Mouse (Mus musculus): ENCODE data around the gene Gata5.

The Gata5 gene

GRCm38 (mm10) chr2:180300252-180300651, 34.2 kb downstream of the Gata5 start:
- Histone ChIP-seq H3K36me3 (ENCODE audit: control insufficient read depth, insufficient read depth, low read length, poor library complexity, severe bottlenecking) (no peaks in the 10 kb centered on the region), H3K27me3 (ENCODE audit: control insufficient read depth, insufficient read depth, low read length, poor library complexity, severe bottlenecking) (no peaks in the 10 kb centered on the region)
- DNase-seq (ENCODE audit: low read depth, low spot score), result no peak

- no peak for DNase-seq (ENCODE audit: low read depth, low spot score)
- Histone ChIP-seq H3K27me3 (ENCODE audit: control insufficient read depth, insufficient read depth, low read length, poor library complexity, severe bottlenecking) (no peaks in the 10 kb centered on the region), H3K36me3 (ENCODE audit: control insufficient read depth, insufficient read depth, low read length, poor library complexity, severe bottlenecking) (no peaks in the 10 kb centered on the region)
Observed at GRCm38 (mm10) chr2:180292906-180293305, 41.6 kb downstream of the Gata5 start.

- no peaks in the 10 kb centered on the region for H3K36me3 ChIP-seq (ENCODE audit: control insufficient read depth, insufficient read depth, low read length, poor library complexity, severe bottlenecking)
- DNase-seq (ENCODE audit: low read depth, low spot score), result no peak
- no peaks in the 10 kb centered on the region for H3K27me3 ChIP-seq (ENCODE audit: control insufficient read depth, insufficient read depth, low read length, poor library complexity, severe bottlenecking)
Observed at GRCm38 (mm10) chr2:180292026-180292425, 42.5 kb downstream of the Gata5 start.

- DNase-seq (ENCODE audit: low read depth, low spot score), result no peak
- no peaks in the 10 kb centered on the region for H3K36me3 ChIP-seq (ENCODE audit: control insufficient read depth, insufficient read depth, low read length, poor library complexity, severe bottlenecking)
- H3K27me3 ChIP-seq (ENCODE audit: control insufficient read depth, insufficient read depth, low read length, poor library complexity, severe bottlenecking), result no peaks in the 10 kb centered on the region
Observed at GRCm38 (mm10) chr2:180291566-180291965, 42.9 kb downstream of the Gata5 start.

- H3K27me3 ChIP-seq (ENCODE audit: control insufficient read depth, insufficient read depth, low read length, poor library complexity, severe bottlenecking), result no peaks in the 10 kb centered on the region
- DNase-seq (ENCODE audit: low read depth, low spot score), result no peak
- no peaks in the 10 kb centered on the region for H3K36me3 ChIP-seq (ENCODE audit: control insufficient read depth, insufficient read depth, low read length, poor library complexity, severe bottlenecking)
Observed at GRCm38 (mm10) chr2:180290503-180290902, 44.0 kb downstream of the Gata5 start.

- DNase-seq (ENCODE audit: low read depth, low spot score), result no peak
- H3K27me3 ChIP-seq (ENCODE audit: control insufficient read depth, insufficient read depth, low read length, poor library complexity, severe bottlenecking), result no peaks in the 10 kb centered on the region
- H3K36me3 ChIP-seq (ENCODE audit: control insufficient read depth, insufficient read depth, low read length, poor library complexity, severe bottlenecking), result no peaks in the 10 kb centered on the region
Observed at GRCm38 (mm10) chr2:180289440-180290108, 44.9 kb downstream of the Gata5 start, which contains the start of gene Rbbp8nl. Rbbp8nl (minus strand) TSS chr2:180289879.

- no peaks in the 10 kb centered on the region for H3K36me3 ChIP-seq (ENCODE audit: control insufficient read depth, insufficient read depth, low read length, poor library complexity, severe bottlenecking)
- DNase-seq (ENCODE audit: low read depth, low spot score), result no peak
- H3K27me3 ChIP-seq (ENCODE audit: control insufficient read depth, insufficient read depth, low read length, poor library complexity, severe bottlenecking), result no peaks in the 10 kb centered on the region
Observed at GRCm38 (mm10) chr2:180288966-180289365, 45.5 kb downstream of the Gata5 start.

GRCm38 (mm10) chr2:180279321-180279720, 55.2 kb downstream of the Gata5 start:
- Histone ChIP-seq H3K36me3 (ENCODE audit: control insufficient read depth, insufficient read depth, low read length, poor library complexity, severe bottlenecking) (no peaks in the 10 kb centered on the region), H3K27me3 (ENCODE audit: control insufficient read depth, insufficient read depth, low read length, poor library complexity, severe bottlenecking) (no peaks in the 10 kb centered on the region)
- DNase-seq (ENCODE audit: low read depth, low spot score), result no peak

GRCm38 (mm10) chr2:180277773-180278320, 56.7 kb downstream of the Gata5 start:
- Histone ChIP-seq H3K36me3 (ENCODE audit: control insufficient read depth, insufficient read depth, low read length, poor library complexity, severe bottlenecking) (no peaks in the 10 kb centered on the region), H3K27me3 (ENCODE audit: control insufficient read depth, insufficient read depth, low read length, poor library complexity, severe bottlenecking) (no peaks in the 10 kb centered on the region)
- DNase-seq (ENCODE audit: low read depth, low spot score), result no peak

GRCm38 (mm10) chr2:180276851-180277259, 57.6 kb downstream of the Gata5 start:
- Histone ChIP-seq H3K36me3 (ENCODE audit: control insufficient read depth, insufficient read depth, low read length, poor library complexity, severe bottlenecking) (no peaks in the 10 kb centered on the region), H3K27me3 (ENCODE audit: control insufficient read depth, insufficient read depth, low read length, poor library complexity, severe bottlenecking) (no peaks in the 10 kb centered on the region)
- peak; percentile 66 for DNase-seq (ENCODE audit: low read depth, low spot score)

GRCm38 (mm10) chr2:180276385-180276784, 58.1 kb downstream of the Gata5 start:
- Histone ChIP-seq H3K36me3 (ENCODE audit: control insufficient read depth, insufficient read depth, low read length, poor library complexity, severe bottlenecking) (no peaks in the 10 kb centered on the region), H3K27me3 (ENCODE audit: control insufficient read depth, insufficient read depth, low read length, poor library complexity, severe bottlenecking) (no peaks in the 10 kb centered on the region)
- peak; percentile 21 for DNase-seq (ENCODE audit: low read depth, low spot score)

- Histone ChIP-seq H3K36me3 (ENCODE audit: control insufficient read depth, insufficient read depth, low read length, poor library complexity, severe bottlenecking) (no peaks in the 10 kb centered on the region), H3K27me3 (ENCODE audit: control insufficient read depth, insufficient read depth, low read length, poor library complexity, severe bottlenecking) (no peaks in the 10 kb centered on the region)
- peak; percentile 73 for DNase-seq (ENCODE audit: low read depth, low spot score)
Observed at GRCm38 (mm10) chr2:180275836-180276235, 58.7 kb downstream of the Gata5 start.

All from splenic B cell, adult 2 months (primary cell).